Mouse (Mus musculus) ES-Bruce4 (cell line): ENCODE results near the gene Usp7.

Source experiments
- CTCF ChIP-seq: IDR thresholded peaks from one replicate; pipeline ENCODE4 v1.8.1; 2011; ENCODE audit warnings: low read depth, low read length
- EP300 ChIP-seq: IDR thresholded peaks from 2 replicates; pipeline ENCODE4 v1.6.1; 2011; ENCODE audit warnings: low read depth, low read length; ENCODE audit not compliant: insufficient read depth
- POLR2A ChIP-seq: IDR thresholded peaks from one replicate; pipeline ENCODE4 v1.8.1; 2011; ENCODE audit warnings: low read length; ENCODE audit not compliant: insufficient read depth

DNA sequence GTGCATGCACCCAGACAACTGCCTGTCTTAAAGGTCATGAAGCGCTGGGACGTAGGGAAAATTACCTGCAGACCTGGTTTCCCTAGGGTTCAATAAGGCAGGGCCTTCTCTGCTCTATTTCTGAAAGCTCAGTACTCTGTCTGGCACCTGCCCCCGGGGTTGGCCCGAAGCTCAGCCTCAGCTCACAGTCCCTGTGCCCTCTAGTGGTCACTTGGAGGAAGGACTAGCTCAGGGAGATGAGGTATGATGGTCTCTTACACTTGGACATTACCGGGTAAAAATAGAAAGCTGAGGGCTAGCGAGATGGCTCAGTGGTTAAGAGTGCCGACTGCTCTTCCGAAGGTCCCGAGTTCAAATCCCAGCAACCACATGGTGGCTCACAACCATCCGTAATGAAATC is 23.0 kb downstream of the Usp7 start:
- no peak for TF ChIP-seq POLR2A
- TF ChIP-seq CTCF = peak; percentile 75
- TF ChIP-seq EP300 = 0 out of 2 replicates have a peak, but pooled peaks have one; percentile 27
